ENCODE assay signal across 26 mouse cellular contexts in the genomic region with DNA sequence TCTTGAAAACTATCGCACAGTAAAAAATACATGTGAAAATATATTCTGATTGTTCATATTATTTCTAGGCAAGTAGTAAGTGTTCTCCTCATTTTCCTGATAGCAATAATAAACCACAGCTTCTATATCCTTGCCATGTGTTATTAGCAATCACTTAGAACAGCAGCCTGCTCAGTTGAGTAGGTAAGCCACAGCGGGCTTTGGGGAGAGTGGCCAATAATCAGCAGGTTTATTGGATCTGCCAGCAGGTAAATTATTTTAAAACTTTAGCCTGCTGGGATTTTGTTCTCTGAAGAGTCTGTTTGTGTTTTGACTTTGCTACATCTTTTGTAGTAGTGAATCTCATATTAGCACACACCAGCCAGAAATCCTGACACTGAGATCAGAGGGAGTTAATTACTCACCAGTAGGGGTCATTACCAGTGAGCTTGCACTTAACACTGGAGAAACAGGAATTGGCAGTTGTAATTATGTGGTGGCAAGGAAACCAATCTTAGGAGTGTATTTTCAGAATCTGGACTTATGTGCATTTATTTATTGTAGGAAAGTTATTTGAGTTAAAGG.
DNase-seq lines count a peak whose midpoint lies in the region; ATAC-seq and TF ChIP-seq lines count a peak whose summit lies in the region.
"Had no signal": no experiment of that assay in that cellular context is flagged by ENCODE, and none has a peak within 500 bp of the region (broad histone marks: within the 10 kb centered on the region; RNA-seq: fewer than 3 reads in every experiment).

No protein-coding gene starts in this region.

- WGBS in embryonic facial prominence, embryonic 14.5 days, result 78% methylated on average over 2 of the region's 2 CpGs
- 85% methylated on average over 2 of the region's 2 CpGs for WGBS in embryonic facial prominence, embryonic 10.5 days
- WGBS in kidney, postnatal 0 days, result 91% methylated on average over 2 of the region's 2 CpGs
- WGBS in kidney, embryonic 14.5 days, result 89% methylated on average over 2 of the region's 2 CpGs

- H3K4me1 ChIP-seq in embryonic facial prominence, embryonic 14.5 days (ENCODE audit: control insufficient read depth, insufficient read depth, low read length), result no peaks in the 10 kb centered on the region
- H3K4me1 ChIP-seq in embryonic facial prominence, embryonic 10.5 days, result no peaks in the 10 kb centered on the region
- H3K4me1 ChIP-seq in kidney, postnatal 0 days (replicated peaks; ENCODE audit: insufficient read depth, low read length), result no peaks in the 10 kb centered on the region
- no peaks in the 10 kb centered on the region for H3K4me1 ChIP-seq in kidney, embryonic 14.5 days (ENCODE audit: control insufficient read depth, insufficient read depth, low read length)
- H3K4me1 ChIP-seq: hindbrain, embryonic 12.5 days; liver, embryonic 12.5 days; midbrain, embryonic 12.5 days had no signal

- peak; percentile 29; the same call in 1 of the 2 replicates for TF ChIP-seq CTCF in kidney, postnatal 0 days (IDR thresholded peaks at IDR 0.05; ENCODE audit: low read depth)

- H3K27me3 ChIP-seq in embryonic facial prominence, embryonic 14.5 days (replicated peaks; ENCODE audit: control insufficient read depth, insufficient read depth, low read length), result no peaks in the 10 kb centered on the region
- no peaks in the 10 kb centered on the region for H3K27me3 ChIP-seq in embryonic facial prominence, embryonic 10.5 days (replicated peaks; ENCODE audit: low read depth, poor library complexity, severe bottlenecking)
- H3K27me3 ChIP-seq in kidney, postnatal 0 days (ENCODE audit: insufficient read depth, low read length), result no peaks in the 10 kb centered on the region
- no peaks in the 10 kb centered on the region for H3K27me3 ChIP-seq in kidney, embryonic 14.5 days (ENCODE audit: control insufficient read depth, insufficient read depth, low read length)
- H3K27me3 ChIP-seq: hindbrain, embryonic 12.5 days; liver, embryonic 12.5 days; midbrain, embryonic 12.5 days had no signal

- H3K9ac ChIP-seq in embryonic facial prominence, embryonic 14.5 days (ENCODE audit: low read depth, low read length), result no peak overlapping the region
- H3K9ac ChIP-seq in kidney, postnatal 0 days (ENCODE audit: low read depth, low read length), result no peak overlapping the region
- H3K9ac ChIP-seq in kidney, embryonic 14.5 days (ENCODE audit: low read depth, low read length), result no peak overlapping the region
- H3K9ac ChIP-seq: hindbrain, embryonic 12.5 days; liver, embryonic 12.5 days; liver, postnatal 0 days; midbrain, embryonic 12.5 days had no signal

- H3K27ac ChIP-seq in embryonic facial prominence, embryonic 14.5 days (replicated peaks; ENCODE audit: low read depth, low read length), result no peak overlapping the region
- H3K27ac ChIP-seq in embryonic facial prominence, embryonic 10.5 days (replicated peaks), result no peak overlapping the region
- no peak overlapping the region for H3K27ac ChIP-seq in kidney, postnatal 0 days
- no peak overlapping the region for H3K27ac ChIP-seq in kidney, embryonic 14.5 days (ENCODE audit: low read depth, low read length)
- H3K27ac ChIP-seq: gastrocnemius, adult 2 months; hindbrain, embryonic 12.5 days; liver, embryonic 12.5 days; midbrain, embryonic 12.5 days had no signal

- H3K4me2 ChIP-seq in embryonic facial prominence, embryonic 14.5 days (ENCODE audit: low read depth, low read length), result no peak overlapping the region
- H3K4me2 ChIP-seq in kidney, postnatal 0 days (ENCODE audit: low read length), result no peak overlapping the region
- H3K4me2 ChIP-seq in kidney, embryonic 14.5 days (replicated peaks; ENCODE audit: low read depth, low read length), result no peak overlapping the region
- H3K4me2 ChIP-seq: heart, embryonic 11.5 days; hindbrain, embryonic 12.5 days; liver, embryonic 12.5 days; midbrain, embryonic 12.5 days had no signal

- H3K9me3 ChIP-seq in embryonic facial prominence, embryonic 14.5 days (ENCODE audit: control insufficient read depth, low read length), result no peaks in the 10 kb centered on the region
- no peaks in the 10 kb centered on the region for H3K9me3 ChIP-seq in embryonic facial prominence, embryonic 10.5 days
- H3K9me3 ChIP-seq in kidney, postnatal 0 days (replicated peaks; ENCODE audit: low read length), result no peaks in the 10 kb centered on the region
- no peaks in the 10 kb centered on the region for H3K9me3 ChIP-seq in kidney, embryonic 14.5 days (ENCODE audit: control insufficient read depth, low read length)
- H3K9me3 ChIP-seq: hindbrain, embryonic 12.5 days; liver, embryonic 12.5 days; midbrain, embryonic 12.5 days had no signal

- peak; percentile 12 for DNase-seq in embryonic facial prominence, embryonic 14.5 days (ENCODE audit: low spot score)
- no peak for DNase-seq in embryonic facial prominence, embryonic 10.5 days (ENCODE audit: low spot score)
- DNase-seq in kidney, postnatal 0 days (ENCODE audit: low spot score), result no peak
- DNase-seq in ZHBTc4 (ENCODE audit: low read depth, low spot score), result peak; percentile 1
- DNase-seq in brain, embryonic 18.5 days (ENCODE audit: low read depth, low spot score), result peak; percentile 4
- DNase-seq in thymus, postnatal 14 days, result no peak
- DNase-seq: adrenal gland, postnatal 14 days; cerebellum, adult 8-10 months; gastrocnemius, adult 2 months; gastrocnemius, postnatal 36 days; heart, adult 18-20 months; heart, postnatal 36 days; kidney, adult 9 months; kidney, postnatal 25 days; left cerebral cortex, postnatal 4 days; liver, postnatal 0 days; lung, postnatal 36 days; thymus, adult 2 months; thymus, postnatal 4 days had no signal

- H3K4me3 ChIP-seq in embryonic facial prominence, embryonic 14.5 days (ENCODE audit: low read depth, low read length), result no peak overlapping the region
- H3K4me3 ChIP-seq in embryonic facial prominence, embryonic 10.5 days, result no peak overlapping the region
- H3K4me3 ChIP-seq in kidney, postnatal 0 days (replicated peaks; ENCODE audit: low read depth, low read length), result no peak overlapping the region
- H3K4me3 ChIP-seq in kidney, embryonic 14.5 days (ENCODE audit: low read length), result no peak overlapping the region
- H3K4me3 ChIP-seq: gastrocnemius, adult 2 months; hindbrain, embryonic 12.5 days; liver, embryonic 12.5 days; midbrain, embryonic 12.5 days had no signal

- no peaks in the 10 kb centered on the region for H3K36me3 ChIP-seq in embryonic facial prominence, embryonic 14.5 days (ENCODE audit: control insufficient read depth, insufficient read depth, low read length)
- H3K36me3 ChIP-seq in embryonic facial prominence, embryonic 10.5 days (replicated peaks), result no peaks in the 10 kb centered on the region
- H3K36me3 ChIP-seq in kidney, postnatal 0 days (ENCODE audit: insufficient read depth, low read length), result no peaks in the 10 kb centered on the region
- no peaks in the 10 kb centered on the region for H3K36me3 ChIP-seq in kidney, embryonic 14.5 days (ENCODE audit: control insufficient read depth, insufficient read depth, low read length)
- H3K36me3 ChIP-seq: hindbrain, embryonic 12.5 days; liver, embryonic 12.5 days; midbrain, embryonic 12.5 days had no signal

- ATAC-seq in embryonic facial prominence, embryonic 14.5 days (ENCODE audit: low read depth), result no peak
- ATAC-seq in kidney, postnatal 0 days (replicated peaks; ENCODE audit: low FRiP score, low read depth), result no peak
- ATAC-seq in kidney, embryonic 14.5 days (ENCODE audit: low FRiP score, low TSS enrichment), result no peak
- ATAC-seq: intestine, postnatal 0 days; liver, embryonic 12.5 days; liver, postnatal 0 days; Patski had no signal

Comparison
In these comparisons a context has a peak if more than half of its experiments do, and no peak if none do; other contexts are left out.
1. DNase-seq: peak in embryonic facial prominence, embryonic 14.5 days (single experiment), ZHBTc4 (single experiment) and brain, embryonic 18.5 days (single experiment); none in embryonic facial prominence, embryonic 10.5 days (single experiment), kidney, postnatal 0 days (single experiment) and thymus, postnatal 14 days (single experiment).